Mouse (Mus musculus) G1E (cell line): ENCODE measurements around the gene Ppme1. TPM values are rescaled to one million over a fixed set of nuclear protein-coding genes. Genes with fewer than 3 reads are reported as not detected.
A peak's percentile ranks its signal among the peaks of the same experiment; 100 is the strongest.

Experiments
- ATAC-seq: 2 replicates; pipeline ENCODE4 v1.8.0; 2016; ENCODE audit warnings: mild to moderate bottlenecking; ENCODE audit not compliant: insufficient number of reproducible peaks, poor library complexity, low FRiP score, severe bottlenecking; ENCODE audit errors: extremely low read depth
- DNase-seq: peaks from one replicate; pipeline ENCODE4 v3.0.0; 2012; ENCODE audit warnings: low spot score
- H3K27me3 ChIP-seq: 2 replicates; pipeline ENCODE4 v1.6.1; 2012; ENCODE audit warnings: mild to moderate bottlenecking, low read length, inconsistent platforms; ENCODE audit not compliant: insufficient read depth
- H3K36me3 ChIP-seq: replicated peaks from 2 replicates; pipeline ENCODE3; 2012; ENCODE audit warnings: mild to moderate bottlenecking, inconsistent platforms
- H3K4me1 ChIP-seq: 2 replicates; pipeline ENCODE4 v1.6.1; 2012; ENCODE audit warnings: low read depth, low read length, inconsistent platforms, mixed read lengths; ENCODE audit not compliant: insufficient read depth
- H3K4me3 ChIP-seq: 2 replicates; pipeline ENCODE4 v1.5.1; 2012; ENCODE audit warnings: low read depth, mild to moderate bottlenecking, inconsistent platforms, low read length, moderate library complexity, mixed read lengths
- H3K9me3 ChIP-seq: replicated peaks from 2 replicates; pipeline ENCODE4 v1.6.1; 2012; ENCODE audit warnings: inconsistent platforms
- CTCF ChIP-seq: IDR thresholded peaks from 2 replicates; pipeline ENCODE4 v1.5.1; 2012; ENCODE audit warnings: low read depth, low read length, inconsistent platforms, mixed read lengths
- GATA1 ChIP-seq: IDR thresholded peaks from 2 replicates; pipeline ENCODE4 v1.6.1; 2012; ENCODE audit warnings: borderline replicate concordance, low read length, inconsistent platforms, mixed read lengths
- GATA2 ChIP-seq: IDR thresholded peaks from 2 replicates; pipeline ENCODE4 v1.6.1; 2012; ENCODE audit warnings: low read depth, low read length, inconsistent platforms, borderline replicate concordance
- POLR2AphosphoS5 ChIP-seq: IDR thresholded peaks from 2 replicates; pipeline ENCODE4 v1.6.1; 2012; ENCODE audit warnings: low read depth, low read length, inconsistent platforms; ENCODE audit not compliant: insufficient replicate concordance
- TAL1 ChIP-seq: conservative IDR thresholded peaks from 2 replicates; pipeline ENCODE4 v1.6.1; 2012; ENCODE audit warnings: low read depth, low read length, inconsistent platforms, mixed read lengths
- polyA plus RNA-seq: library from polyadenylated mRNA; stranded (reverse); fragments of >175 nt; gene quantifications from 2 replicates; pipeline ENCODE4 v1.2.3, GENCODE M21; 2012
- total RNA-seq, 2 experiments: library from RNA; stranded (forward) in 1 of 2; stranded (reverse) in 1 of 2; fragments of 200-1000 nt in 1 of 2; fragments of >200 nt in 1 of 2; fragmentation: Nextera tagmentation in 1 of 2; gene quantifications; 2 replicates each; pipeline ENCODE4 v1.2.3; 2014 to 2017

Ppme1 gene
- total and polyA plus RNA-seq, 3 experiments, result 57.8 to 87.0 (median 61.1) TPM

DNA sequence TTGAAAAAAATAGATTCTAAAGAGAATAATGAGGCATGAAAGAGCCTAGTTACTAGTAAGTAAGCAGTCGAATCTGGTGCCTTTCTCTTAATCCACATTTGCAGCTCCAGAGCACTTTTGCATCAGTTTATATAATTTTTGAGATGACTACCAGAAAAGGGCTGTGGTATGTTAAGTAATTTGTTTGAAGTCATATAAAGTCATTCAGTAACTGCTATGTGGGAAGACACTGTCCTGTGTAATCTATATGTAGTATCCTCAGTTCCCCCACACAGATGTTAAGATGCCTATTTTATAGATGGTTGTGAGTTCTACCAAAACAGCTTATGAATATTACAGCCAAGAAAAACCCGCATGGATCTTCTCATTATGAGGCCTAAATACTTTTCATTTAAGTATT is 6.2 kb upstream of the Ppme1 start:
- ATAC-seq, result no peak
- no peaks in the 10 kb centered on the region for H3K9me3 ChIP-seq
- peaks cover 77% of the 10 kb centered on the region for H3K36me3 ChIP-seq
- H3K27me3 ChIP-seq, result no peaks in the 10 kb centered on the region
- H3K4me1 ChIP-seq, result peaks cover 9% of the 10 kb centered on the region
- DNase-seq, result no peak
- no peak for TF ChIP-seq TAL1
- TF ChIP-seq GATA2, result no peak
- TF ChIP-seq GATA1, result no peak
- TF ChIP-seq POLR2AphosphoS5, result no peak
- H3K4me3 ChIP-seq, result no peak overlapping the region

GRCm38 (mm10) chr7:100372452-100372980 is 409 bp upstream of the Ppme1 start:
- TF ChIP-seq POLR2AphosphoS5 (no peak), TAL1 (no peak), CTCF (no peak), GATA2 (no peak), GATA1 (no peak)
- DNase-seq (peak; percentile 29), ATAC-seq (no peak)

DNA sequence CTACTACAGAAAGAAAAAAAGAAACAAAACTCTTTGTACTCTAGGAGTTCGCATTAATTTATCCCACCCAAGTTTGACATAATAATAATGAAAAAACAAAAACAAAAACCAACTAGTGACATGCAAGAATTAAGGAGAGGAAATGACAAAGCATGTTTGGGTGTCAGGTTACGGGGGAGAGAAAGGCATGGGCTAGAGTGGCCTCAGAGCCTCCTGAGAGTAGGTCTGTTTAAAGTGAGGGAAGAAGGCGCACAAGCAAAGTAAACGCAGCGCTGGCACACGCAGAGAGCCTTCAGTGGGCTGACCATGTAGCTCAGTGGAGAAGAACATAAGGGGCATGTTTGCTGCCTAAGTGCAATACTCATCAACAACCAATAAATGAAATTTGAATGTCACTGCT is 7.2 kb downstream of the Ppme1 start:
- H3K36me3 ChIP-seq, result peaks cover 42% of the 10 kb centered on the region
- DNase-seq (no peak), ATAC-seq (peak; percentile 28; the same call in 1 of the 2 replicates)
- H3K4me1 ChIP-seq, result peaks cover 20% of the 10 kb centered on the region
- no peaks in the 10 kb centered on the region for H3K9me3 ChIP-seq
- H3K27me3 ChIP-seq, result no peaks in the 10 kb centered on the region
- H3K4me3 ChIP-seq, result peak overlapping the region; percentile 35; the same call in 1 of the 2 replicates
- TF ChIP-seq TAL1, result no peak
- no peak for TF ChIP-seq POLR2AphosphoS5
- no peak for TF ChIP-seq GATA1
- no peak for TF ChIP-seq GATA2
- no peak for TF ChIP-seq CTCF

More at GRCm38 (mm10) chr7:100372452-100372980, 409 bp upstream of the Ppme1 start:
- Histone ChIP-seq H3K9me3 (no peaks in the 10 kb centered on the region), H3K36me3 (peaks cover 46% of the 10 kb centered on the region), H3K4me3 (peak overlapping the region; percentile 85), H3K4me1 (peaks cover 22% of the 10 kb centered on the region), H3K27me3 (no peaks in the 10 kb centered on the region)

DNA sequence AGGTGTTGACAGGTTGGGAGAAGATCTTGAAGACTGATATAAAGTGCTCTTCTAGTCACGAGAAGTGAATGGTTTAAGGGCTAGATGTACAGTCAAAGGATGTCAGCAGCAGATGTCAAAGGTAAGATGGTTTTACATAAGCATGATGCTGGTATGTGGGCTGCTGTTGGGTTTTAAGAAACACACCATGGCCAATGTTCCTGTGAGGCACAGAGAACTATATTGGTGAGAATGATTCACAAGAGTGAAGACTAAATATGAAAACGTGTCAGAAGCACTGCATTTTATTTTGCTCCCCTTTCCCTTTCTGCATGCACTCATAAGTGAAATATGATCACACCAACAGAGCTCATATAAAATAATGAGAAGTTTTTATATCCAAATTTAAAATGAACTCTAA is 8.9 kb downstream of the Ppme1 start:
- H3K4me1 ChIP-seq, result peaks cover 16% of the 10 kb centered on the region
- no peak for TF ChIP-seq GATA2
- no peak for TF ChIP-seq GATA1
- no peak for TF ChIP-seq POLR2AphosphoS5
- no peak for TF ChIP-seq CTCF
- no peak for TF ChIP-seq TAL1
- no peaks in the 10 kb centered on the region for H3K27me3 ChIP-seq
- ATAC-seq (no peak), DNase-seq (no peak)
- no peaks in the 10 kb centered on the region for H3K9me3 ChIP-seq
- H3K36me3 ChIP-seq, result peaks cover 32% of the 10 kb centered on the region
- no peak overlapping the region for H3K4me3 ChIP-seq

GRCm38 (mm10) chr7:100357856-100358255 is 14.3 kb downstream of the Ppme1 start:
- DNase-seq, result no peak

GRCm38 (mm10) chr7:100356768-100357167 is 15.3 kb downstream of the Ppme1 start:
- no peaks in the 10 kb centered on the region for H3K27me3 ChIP-seq
- H3K4me3 ChIP-seq, result no peak overlapping the region
- H3K4me1 ChIP-seq, result no peaks in the 10 kb centered on the region
- ATAC-seq (no peak), DNase-seq (no peak)
- H3K9me3 ChIP-seq, result no peaks in the 10 kb centered on the region
- no peak for TF ChIP-seq TAL1
- no peak for TF ChIP-seq CTCF
- no peak for TF ChIP-seq GATA2
- TF ChIP-seq GATA1, result no peak
- TF ChIP-seq POLR2AphosphoS5, result no peak
- H3K36me3 ChIP-seq, result peaks cover 31% of the 10 kb centered on the region

More at GRCm38 (mm10) chr7:100357856-100358255, 14.3 kb downstream of the Ppme1 start:
- no peak for TF ChIP-seq GATA2
- no peak for TF ChIP-seq TAL1
- no peak for TF ChIP-seq GATA1
- no peak for TF ChIP-seq CTCF
- TF ChIP-seq POLR2AphosphoS5, result no peak
- peaks cover 33% of the 10 kb centered on the region for H3K36me3 ChIP-seq
- no peaks in the 10 kb centered on the region for H3K9me3 ChIP-seq
- H3K4me1 ChIP-seq, result no peaks in the 10 kb centered on the region; the same call in 1 of the 2 replicates
- no peak for ATAC-seq
- H3K27me3 ChIP-seq, result no peaks in the 10 kb centered on the region
- H3K4me3 ChIP-seq, result no peak overlapping the region
